Mouse (Mus musculus) forebrain, embryonic 12.5 days (tissue): ENCODE measurements around the gene Mfap1b. TPM values are rescaled to one million over a fixed set of nuclear protein-coding genes. Genes with fewer than 3 reads are reported as not detected.
"Not testable (repeated sequence)": the region's sequence is repeated elsewhere in the genome, so short reads cannot be mapped to it uniquely, and the experiment has no call there.

Experiments used
- ATAC-seq: fragments of 200-750 bp; cut with Nextera tagmentation; 2 replicates; pipeline ENCODE4 v1.8.0; 2017; ENCODE audit warnings: moderate TSS enrichment; ENCODE audit not compliant: low FRiP score
- H3K27ac ChIP-seq: fragments of 300-500 bp; sonication (generic); 2 replicates; pipeline ENCODE4 v1.5.1; 2016; ENCODE audit warnings: mild to moderate bottlenecking
- H3K27me3 ChIP-seq: fragments of 300-500 bp; sonication (generic); 2 replicates; pipeline ENCODE4 v1.6.1; 2016; ENCODE audit warnings: mild to moderate bottlenecking
- H3K36me3 ChIP-seq: fragments of 300-500 bp; sonication (generic); replicated peaks from 2 replicates; pipeline ENCODE4 v1.6.1; 2016; ENCODE audit warnings: mild to moderate bottlenecking
- H3K4me1 ChIP-seq: fragments of 300-500 bp; sonication (generic); 2 replicates; pipeline ENCODE4 v1.6.1; 2016
- H3K4me2 ChIP-seq: fragments of 300-500 bp; sonication (generic); 2 replicates; pipeline ENCODE4 v1.6.1; 2016; ENCODE audit warnings: mild to moderate bottlenecking, moderate library complexity
- H3K4me3 ChIP-seq: fragments of 300-500 bp; sonication (generic); replicated peaks from 2 replicates; pipeline ENCODE4 v1.5.1; 2016; ENCODE audit warnings: mild to moderate bottlenecking
- H3K9ac ChIP-seq: fragments of 300-500 bp; sonication (generic); 2 replicates; pipeline ENCODE4 v1.6.1; 2016; ENCODE audit warnings: mild to moderate bottlenecking
- H3K9me3 ChIP-seq: fragments of 300-500 bp; sonication (generic); 2 replicates; pipeline ENCODE4 v1.6.1; 2016
- WGBS: fragments of 180-500 bp; shearing (Covaris S2); methylation state at CpG from one replicate; pipeline ENCODE4 v1.1.7; 2016; 5-methylcytosine and 5-hydroxymethylcytosine counted together
- polyA plus RNA-seq: library from polyadenylated mRNA; unstranded; fragments of >200 nt; fragmentation: Nextera tagmentation; extraction: Ambion mirVana; gene quantifications from 2 replicates; pipeline ENCODE4 v1.2.1, GENCODE M21; 2016

Mfap1b gene
- polyA plus RNA-seq, 1 experiment from 2014 or later: 67.6 TPM

DNA sequence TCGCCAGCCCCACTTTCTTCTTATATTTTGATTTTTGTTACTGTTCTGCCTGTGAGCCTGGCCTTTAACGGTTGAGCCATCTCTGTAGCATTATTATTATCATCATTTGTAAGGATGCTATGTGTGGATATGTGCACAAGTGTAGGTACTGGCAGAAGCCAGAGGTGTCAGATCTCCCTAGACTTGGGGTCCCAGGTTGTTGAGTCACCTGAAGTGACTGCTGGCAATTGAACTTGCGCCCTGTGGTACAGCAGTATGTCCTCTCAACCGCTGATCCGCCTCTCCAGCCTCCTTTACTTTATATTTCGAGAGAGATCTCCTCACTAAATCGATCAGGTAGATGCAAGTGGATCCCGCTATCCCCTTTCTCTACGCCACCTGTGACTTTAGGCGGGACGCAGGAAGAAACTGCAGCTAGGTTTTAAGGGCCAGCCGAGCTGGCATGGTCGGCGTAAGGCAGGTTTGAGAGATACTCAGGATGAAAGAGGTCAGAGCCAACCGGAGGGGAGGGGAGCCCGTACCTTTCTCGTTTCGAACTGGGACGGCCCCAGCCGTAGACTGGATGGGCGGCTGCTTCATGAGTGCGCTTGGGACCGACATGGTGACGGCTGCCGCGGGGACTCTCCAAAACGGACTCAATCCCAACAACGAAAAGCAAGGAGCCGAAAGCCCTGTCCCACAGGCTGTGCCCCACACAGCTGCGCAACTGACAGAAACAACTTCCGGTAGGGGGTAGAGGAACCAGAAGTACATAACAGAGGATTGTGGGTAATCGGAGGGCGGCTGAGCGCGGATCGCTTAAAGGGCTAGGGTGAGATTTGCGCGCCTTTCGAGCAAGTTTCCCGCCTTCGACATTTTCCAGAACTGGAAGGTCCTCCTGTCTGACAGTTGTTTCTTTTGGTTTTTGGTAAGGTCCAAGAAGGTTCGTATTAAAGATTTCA is 32.3 kb upstream of the Mfap1b start, which contains the start of the genes Mfap1a and Wdr76:
Gene Mfap1a, minus strand, starts transcription at position 724 of the 941 bp plus-strand sequence.
Gene Wdr76, plus strand, starts transcription at position 782 of the 941 bp plus-strand sequence.
- Histone ChIP-seq H3K4me1 (peaks cover 21% of the 10 kb centered on the region), H3K4me2 (peak within 1 kb of the TSS; percentile 64), H3K27ac (peak within 1 kb of the TSS; percentile 66; the same call in 1 of the 2 replicates), H3K9ac (peak within 1 kb of the TSS; percentile 64), H3K4me3 (peak within 1 kb of the TSS; percentile 58)
- WGBS: 4% methylated on average over 40 of the region's 42 CpGs
- ATAC-seq: peak; percentile 93
- not testable (repeated sequence) for H3K9me3 ChIP-seq, H3K27me3 ChIP-seq, H3K36me3 ChIP-seq

DNA sequence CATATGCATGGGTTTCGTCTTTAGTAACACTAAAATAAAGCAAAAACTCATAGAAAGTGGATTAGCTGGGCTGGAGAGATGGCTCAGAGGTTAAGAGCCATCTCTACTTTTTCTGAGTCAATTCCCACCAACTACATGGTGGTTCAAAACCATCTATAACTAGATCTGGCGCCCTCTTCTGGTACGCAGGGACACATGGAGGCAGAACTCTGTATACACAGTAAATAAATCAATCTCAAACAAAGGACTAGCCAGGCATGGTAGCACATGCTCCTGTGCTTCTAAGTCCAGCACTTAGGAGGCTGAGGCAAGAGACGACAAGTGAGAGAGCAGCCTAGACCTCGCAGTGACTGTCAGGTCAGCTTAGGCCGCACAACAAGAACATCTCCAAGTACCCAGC is 27.7 kb upstream of the Mfap1b start:
- not testable (repeated sequence) for H3K27me3 ChIP-seq, H3K4me2 ChIP-seq, ATAC-seq, H3K27ac ChIP-seq, H3K4me1 ChIP-seq, H3K9ac ChIP-seq, H3K4me3 ChIP-seq, H3K36me3 ChIP-seq, H3K9me3 ChIP-seq
- WGBS: 61% methylated on average over 2 of the region's 6 CpGs

DNA sequence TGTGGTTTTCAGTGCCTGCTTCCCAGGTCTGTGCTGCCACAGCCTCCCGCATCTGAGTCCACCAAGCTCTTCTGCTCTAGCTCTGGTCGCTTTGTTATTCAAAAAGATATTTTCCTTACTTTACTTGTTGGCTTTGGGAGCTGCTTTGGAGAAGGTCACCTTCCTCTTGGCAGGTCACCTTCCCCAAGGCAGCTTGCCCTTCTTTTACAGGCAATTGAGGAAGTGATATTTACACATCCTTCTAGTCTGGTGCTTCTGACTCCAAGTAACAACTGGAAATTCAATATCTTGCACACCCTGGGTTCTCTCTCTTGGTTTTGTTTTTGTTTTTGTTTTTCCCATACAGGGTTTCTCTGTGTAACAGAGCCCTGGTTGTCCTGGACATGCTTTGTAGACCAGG is 10.5 kb upstream of the Mfap1b start:
- H3K27me3 ChIP-seq, H3K36me3 ChIP-seq, H3K4me2 ChIP-seq, H3K4me1 ChIP-seq, H3K4me3 ChIP-seq, H3K9me3 ChIP-seq, H3K9ac ChIP-seq, H3K27ac ChIP-seq, ATAC-seq: not testable (repeated sequence)
- WGBS: 85% methylated on average over 2 of the region's 2 CpGs

- Histone ChIP-seq H3K27ac (peak overlapping the region; percentile 43; the same call in 1 of the 2 replicates), H3K4me1 (peaks cover 7% of the 10 kb centered on the region; the same call in 1 of the 2 replicates), H3K4me3 (no peak overlapping the region), H3K9ac (no peak overlapping the region), H3K9me3 (no peaks in the 10 kb centered on the region), H3K27me3 (no peaks in the 10 kb centered on the region), H3K36me3 (no peaks in the 10 kb centered on the region), H3K4me2 (peak overlapping the region; percentile 17; the same call in 1 of the 2 replicates)
- 32% methylated on average over 8 of the region's 8 CpGs for WGBS
- no peak for ATAC-seq
Observed at GRCm38 (mm10) chr2:121483576-121483975, 9.7 kb upstream of the Mfap1b start.

GRCm38 (mm10) chr2:121480916-121481315 is 7.0 kb upstream of the Mfap1b start:
- not testable (repeated sequence) for ATAC-seq, H3K36me3 ChIP-seq, H3K27ac ChIP-seq, H3K4me1 ChIP-seq, H3K27me3 ChIP-seq, H3K9ac ChIP-seq, H3K4me2 ChIP-seq, H3K4me3 ChIP-seq, H3K9me3 ChIP-seq
- WGBS: 88% methylated on average over 13 of the region's 13 CpGs

DNA sequence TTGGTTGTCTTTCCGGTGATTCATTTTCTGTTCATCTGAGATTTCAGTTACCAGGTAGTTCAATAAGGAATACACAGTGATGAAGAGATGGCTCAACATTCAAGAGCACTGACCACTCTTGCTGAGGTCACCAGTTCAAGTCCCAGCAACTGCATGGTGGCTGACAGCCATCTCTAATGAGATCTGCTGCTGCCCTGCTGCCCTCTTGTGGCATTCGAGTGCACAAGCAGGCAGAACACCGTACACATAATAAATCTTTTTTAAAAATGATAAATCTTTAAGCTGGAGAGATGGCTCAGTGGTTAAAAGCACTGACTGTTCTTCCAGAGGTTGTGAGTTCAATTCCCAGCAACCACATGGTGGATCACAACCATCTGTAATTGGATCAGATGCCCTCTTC is 6.6 kb upstream of the Mfap1b start:
- WGBS: 66% methylated on average over 3 of the region's 3 CpGs
- Histone ChIP-seq H3K9ac (no peak overlapping the region), H3K4me1 (peaks cover 7% of the 10 kb centered on the region; the same call in 1 of the 2 replicates), H3K4me2 (no peak overlapping the region), H3K4me3 (no peak overlapping the region), H3K9me3 (no peaks in the 10 kb centered on the region), H3K27me3 (no peaks in the 10 kb centered on the region), H3K27ac (no peak overlapping the region), H3K36me3 (no peaks in the 10 kb centered on the region)
- ATAC-seq: no peak

DNA sequence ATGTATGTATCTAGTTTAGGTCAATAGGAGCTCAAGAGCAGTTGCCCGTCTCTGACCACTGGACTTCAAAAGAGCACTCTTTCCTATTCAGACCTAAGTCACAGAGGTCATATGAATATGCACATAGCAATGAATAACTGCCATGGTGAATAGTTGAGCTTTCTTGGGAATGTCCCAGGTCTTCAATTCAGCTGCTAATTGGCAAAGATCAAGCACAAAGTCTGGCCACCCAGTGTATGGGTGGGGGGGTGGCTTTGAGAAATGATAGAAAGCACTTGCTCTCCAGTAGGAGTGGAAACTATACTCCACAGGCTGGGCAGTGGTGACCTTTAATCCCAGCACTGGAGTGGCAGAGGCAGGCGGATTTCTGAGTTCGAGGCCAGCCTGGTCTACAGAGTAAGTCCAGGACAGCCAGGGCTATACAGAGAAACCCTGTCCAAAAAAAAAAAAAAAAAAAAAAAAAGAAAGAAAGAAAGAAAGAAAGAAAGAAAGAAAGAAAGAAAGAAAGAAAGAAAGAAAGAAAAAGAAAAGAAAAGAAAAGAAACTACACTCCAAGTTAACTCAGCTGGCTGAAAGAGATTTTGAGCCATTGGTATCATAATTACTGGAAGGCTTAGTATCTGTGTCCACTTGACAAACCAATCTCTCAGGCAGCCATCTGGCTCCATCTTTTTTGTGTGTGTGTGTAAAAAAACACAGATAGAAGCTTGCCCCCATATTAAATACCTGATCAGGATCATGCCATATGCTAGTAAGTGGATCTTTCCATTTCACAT is 3.8 kb upstream of the Mfap1b start:
- H3K4me1 ChIP-seq: peaks cover 3% of the 10 kb centered on the region; the same call in 1 of the 2 replicates
- H3K36me3 ChIP-seq: no peaks in the 10 kb centered on the region
- no peak overlapping the region for H3K27ac ChIP-seq
- H3K4me2 ChIP-seq: no peak overlapping the region
- no peak for ATAC-seq
- WGBS: 86% methylated on average over 3 of the region's 3 CpGs
- no peaks in the 10 kb centered on the region for H3K9me3 ChIP-seq
- no peak overlapping the region for H3K4me3 ChIP-seq
- no peaks in the 10 kb centered on the region for H3K27me3 ChIP-seq
- no peak overlapping the region for H3K9ac ChIP-seq

- not testable (repeated sequence) for H3K4me2 ChIP-seq, H3K9me3 ChIP-seq, H3K36me3 ChIP-seq, H3K9ac ChIP-seq, H3K4me3 ChIP-seq, H3K27ac ChIP-seq, ATAC-seq, H3K27me3 ChIP-seq, H3K4me1 ChIP-seq
- 98% methylated on average over 2 of the region's 2 CpGs for WGBS
Observed at GRCm38 (mm10) chr2:121475306-121475705, 1.4 kb upstream of the Mfap1b start.

DNA sequence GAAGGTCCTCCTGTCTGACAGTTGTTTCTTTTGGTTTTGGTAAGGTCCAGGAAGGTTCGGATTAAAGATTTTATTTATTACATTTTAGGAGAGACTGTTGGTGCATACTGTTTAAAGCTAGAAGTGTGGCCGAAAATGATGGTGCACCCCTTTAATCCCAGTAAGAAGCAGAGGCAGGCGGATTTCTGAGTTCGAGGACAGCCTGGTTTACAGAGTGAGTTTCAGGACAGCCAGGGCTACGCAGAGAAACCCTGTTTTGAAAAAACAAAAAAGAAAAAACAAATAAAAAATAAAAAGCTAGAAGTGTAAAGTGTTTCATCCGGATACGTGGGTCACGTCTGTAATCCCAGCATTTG is 291 bp upstream of the Mfap1b start:
- Histone ChIP-seq H3K36me3 (0 out of 2 replicates have a peak, but pooled peaks cover 5% of the 10 kb centered on the region), H3K4me3 (peak overlapping the region; percentile 62), H3K27me3 (no peaks in the 10 kb centered on the region), H3K4me1 (peaks cover 3% of the 10 kb centered on the region; the same call in 1 of the 2 replicates), H3K9ac (peak overlapping the region; percentile 62), H3K9me3 (no peaks in the 10 kb centered on the region), H3K4me2 (peak overlapping the region; percentile 72), H3K27ac (0 out of 2 replicates have a peak overlapping the region, but pooled peaks have one; percentile 54)
- ATAC-seq: no peak; the same call in 1 of the 2 replicates
- 40% methylated on average over 8 of the region's 8 CpGs for WGBS

- H3K4me2 ChIP-seq, ATAC-seq, H3K27me3 ChIP-seq, H3K4me3 ChIP-seq, H3K27ac ChIP-seq, H3K9me3 ChIP-seq, H3K9ac ChIP-seq, H3K4me1 ChIP-seq, H3K36me3 ChIP-seq: not testable (repeated sequence)
- 98% methylated on average over 3 of the region's 3 CpGs for WGBS
Observed at GRCm38 (mm10) chr2:121472783-121473182, 1.1 kb downstream of the Mfap1b start.

GRCm38 (mm10) chr2:121468982-121469381 is 4.9 kb downstream of the Mfap1b start:
- not testable (repeated sequence) for ATAC-seq

DNA sequence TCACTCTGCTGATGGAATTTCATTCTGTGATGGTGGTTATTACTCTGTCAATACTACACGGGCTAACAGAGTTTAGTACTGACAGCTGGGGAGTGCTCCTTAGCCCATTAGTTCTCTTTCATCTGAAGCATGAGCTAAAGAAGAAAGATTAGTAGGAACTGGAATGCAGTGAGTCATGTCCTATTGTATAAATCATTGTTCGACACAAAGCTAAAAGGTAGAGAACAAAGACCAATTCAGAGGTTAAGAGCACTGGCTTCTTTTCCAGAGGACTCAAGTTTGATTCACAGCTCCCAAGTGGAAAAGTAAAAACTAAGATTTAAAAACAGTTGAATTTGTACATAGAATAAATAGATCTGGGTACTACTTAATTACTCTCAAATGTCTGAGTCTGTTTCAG is 13.8 kb downstream of the Mfap1b start:
- Histone ChIP-seq H3K9me3 (no peaks in the 10 kb centered on the region), H3K27ac (no peak overlapping the region), H3K9ac (no peak overlapping the region), H3K4me1 (peaks cover 11% of the 10 kb centered on the region), H3K4me3 (no peak overlapping the region), H3K4me2 (no peak overlapping the region), H3K27me3 (no peaks in the 10 kb centered on the region), H3K36me3 (peaks cover 26% of the 10 kb centered on the region)
- ATAC-seq: no peak
- WGBS: 62% methylated on average over 2 of the region's 2 CpGs

More at GRCm38 (mm10) chr2:121468982-121469381, 4.9 kb downstream of the Mfap1b start:
- WGBS: 82% methylated on average over 2 of the region's 6 CpGs
- H3K4me2 ChIP-seq, H3K9ac ChIP-seq, H3K4me3 ChIP-seq, H3K9me3 ChIP-seq, H3K36me3 ChIP-seq, H3K27me3 ChIP-seq, H3K4me1 ChIP-seq, H3K27ac ChIP-seq: not testable (repeated sequence)
